ENCODE assay signal across 9 mouse cellular contexts in genomic region chr4:109703568-109703967, GRCm38 (mm10). TPM values are rescaled to one million over a fixed set of nuclear protein-coding genes. Genes with fewer than 3 reads are reported as not detected.
DNase-seq lines count a peak whose midpoint lies in the region; ATAC-seq and TF ChIP-seq lines count a peak whose summit lies in the region.
"Had no signal": no experiment of that assay in that cellular context is flagged by ENCODE, and none has a peak within 500 bp of the region (broad histone marks: within the 10 kb centered on the region; RNA-seq: fewer than 3 reads in every experiment).

No protein-coding gene starts in this region.

- H3K27ac ChIP-seq in kidney, postnatal 0 days = no peak overlapping the region
- H3K27ac ChIP-seq: embryonic facial prominence, embryonic 12.5 days had no signal

- no peaks in the 10 kb centered on the region for H3K4me1 ChIP-seq in kidney, postnatal 0 days (replicated peaks; ENCODE audit: insufficient read depth, low read length)
- H3K4me1 ChIP-seq: embryonic facial prominence, embryonic 12.5 days had no signal

- ATAC-seq in kidney, postnatal 0 days (replicated peaks; ENCODE audit: low FRiP score, low read depth) = no peak
- peak; percentile 80 for ATAC-seq in inflammation-experienced regulatory T-cells, adult 6 months

- no peaks in the 10 kb centered on the region for H3K9me3 ChIP-seq in kidney, postnatal 0 days (replicated peaks; ENCODE audit: low read length)
- H3K9me3 ChIP-seq: embryonic facial prominence, embryonic 12.5 days had no signal

- peak; percentile 88 for DNase-seq in kidney, postnatal 0 days (ENCODE audit: low spot score)
- DNase-seq in kidney, postnatal 25 days = no peak
- DNase-seq in CD4-positive, CD25-positive, alpha-beta regulatory T cell, adult 2 months (ENCODE audit: low read depth, low spot score) = peak; percentile 65
- peak; percentile 16 for DNase-seq in Muller cell, postnatal 12 days (ENCODE audit: inconsistent ontology term)
- no peak for DNase-seq in testis, postnatal 14 days (ENCODE audit: low spot score)
- no peak for DNase-seq in ovary, postnatal 14 days (ENCODE audit: low spot score)
- no peak for DNase-seq in frontal cortex, postnatal 10 days (ENCODE audit: low spot score in 2 of 2)

- no peak overlapping the region for H3K4me3 ChIP-seq in kidney, postnatal 0 days (replicated peaks; ENCODE audit: low read depth, low read length)
- H3K4me3 ChIP-seq: embryonic facial prominence, embryonic 12.5 days had no signal

- H3K9ac ChIP-seq in kidney, postnatal 0 days (ENCODE audit: low read depth, low read length) = no peak overlapping the region
- H3K9ac ChIP-seq: embryonic facial prominence, embryonic 12.5 days had no signal

- TF ChIP-seq CTCF in kidney, postnatal 0 days (IDR thresholded peaks at IDR 0.05; ENCODE audit: low read depth) = peak; percentile 81

- no peaks in the 10 kb centered on the region for H3K27me3 ChIP-seq in kidney, postnatal 0 days (ENCODE audit: insufficient read depth, low read length)
- H3K27me3 ChIP-seq: embryonic facial prominence, embryonic 12.5 days had no signal

- H3K4me2 ChIP-seq in kidney, postnatal 0 days (ENCODE audit: low read length) = no peak overlapping the region
- H3K4me2 ChIP-seq: embryonic facial prominence, embryonic 12.5 days had no signal

- no peaks in the 10 kb centered on the region for H3K36me3 ChIP-seq in kidney, postnatal 0 days (ENCODE audit: insufficient read depth, low read length)
- H3K36me3 ChIP-seq: embryonic facial prominence, embryonic 12.5 days had no signal

RNA-seq across cellular contexts. Expression of gene Faf1, which starts 27.2 kb away (rescaled TPM):
- 22.2 and 22.6 TPM in 2 replicates for polyA plus RNA-seq in kidney, postnatal 0 days (2015; fragmentation: Nextera tagmentation; extraction: Ambion mirVana)
- 1 to 10 TPM; 3.1 to 5.0 (median 4.8) TPM for polyA plus RNA-seq in inflammation-experienced regulatory T-cells, adult 6 months (2017; shearing (Covaris generic))

RNA-seq across cellular contexts. Expression of gene Cdkn2c, which starts 36.6 kb away (rescaled TPM):
- polyA plus RNA-seq in kidney, postnatal 0 days (2015; fragmentation: Nextera tagmentation; extraction: Ambion mirVana) = 5.9 and 7.2 TPM in 2 replicates
- polyA plus RNA-seq in inflammation-experienced regulatory T-cells, adult 6 months (2017; shearing (Covaris generic)) = 10 to 100 TPM; 20.4 to 34.9 (median 20.9) TPM

Comparison
In these comparisons a context has a peak if more than half of its experiments do, and no peak if none do; other contexts are left out.
1. DNase-seq: peak in kidney, postnatal 0 days (single experiment), CD4-positive, CD25-positive, alpha-beta regulatory T cell, adult 2 months (single experiment) and Muller cell, postnatal 12 days (single experiment); none in kidney, postnatal 25 days (0 of 2), testis, postnatal 14 days (single experiment), ovary, postnatal 14 days (single experiment) and frontal cortex, postnatal 10 days (0 of 2).